Mouse (Mus musculus): ENCODE measurements around the gene Dlg4. TPM values are rescaled to one million over a fixed set of nuclear protein-coding genes. Genes with fewer than 3 reads are reported as not detected.
A peak's percentile ranks its signal among the peaks of the same experiment; 100 is the strongest.

Dlg4 gene
- polyA plus RNA-seq, 1 experiment from 2014 or later, result 9.3 TPM

- ATAC-seq (replicated peaks; ENCODE audit: low FRiP score) (no peak), DNase-seq (ENCODE audit: low spot score) (no peak)
- Histone ChIP-seq H3K27me3 (replicated peaks; ENCODE audit: control insufficient read depth, insufficient read depth, low read length) (no peaks in the 10 kb centered on the region; the same call in 1 of the 2 replicates), H3K4me2 (peak overlapping the region; percentile 46), H3K4me3 (ENCODE audit: low read depth, low read length) (peak overlapping the region; percentile 14; the same call in 1 of the 2 replicates), H3K4me1 (replicated peaks; ENCODE audit: control insufficient read depth, insufficient read depth, low read length) (peaks cover 44% of the 10 kb centered on the region), H3K9ac (ENCODE audit: low read depth, low read length) (0 out of 2 replicates have a peak overlapping the region, but pooled peaks have one; percentile 8), H3K36me3 (ENCODE audit: control insufficient read depth, insufficient read depth, low read length) (peaks cover 10% of the 10 kb centered on the region; the same call in 1 of the 2 replicates), H3K9me3 (ENCODE audit: control insufficient read depth, low read length) (no peaks in the 10 kb centered on the region), H3K27ac (ENCODE audit: low read depth, low read length) (peak overlapping the region; percentile 41)
- WGBS, result 25% methylated on average over 12 of the region's 12 CpGs
These were observed 11.8 kb downstream of the Dlg4 start for GRCm38 (mm10) chr11:70028401-70029129.

- Histone ChIP-seq H3K4me1 (replicated peaks; ENCODE audit: control insufficient read depth, insufficient read depth, low read length) (peaks cover 40% of the 10 kb centered on the region), H3K4me2 (peak overlapping the region; percentile 46), H3K27me3 (replicated peaks; ENCODE audit: control insufficient read depth, insufficient read depth, low read length) (no peaks in the 10 kb centered on the region), H3K9me3 (ENCODE audit: control insufficient read depth, low read length) (no peaks in the 10 kb centered on the region), H3K27ac (ENCODE audit: low read depth, low read length) (peak overlapping the region; percentile 41), H3K9ac (ENCODE audit: low read depth, low read length) (0 out of 2 replicates have a peak overlapping the region, but pooled peaks have one; percentile 8), H3K36me3 (ENCODE audit: control insufficient read depth, insufficient read depth, low read length) (peaks cover 12% of the 10 kb centered on the region; the same call in 1 of the 2 replicates), H3K4me3 (ENCODE audit: low read depth, low read length) (peak overlapping the region; percentile 14; the same call in 1 of the 2 replicates)
- DNase-seq (ENCODE audit: low spot score) (peak; percentile 77), ATAC-seq (replicated peaks; ENCODE audit: low FRiP score) (peak; percentile 72)
- WGBS, result 4% methylated on average over 20 of the region's 20 CpGs
These were observed 12.5 kb downstream of the Dlg4 start for GRCm38 (mm10) chr11:70029130-70029801.

- Histone ChIP-seq H3K4me2 (peak overlapping the region; percentile 46), H3K27ac (ENCODE audit: low read depth, low read length) (no peak overlapping the region), H3K36me3 (ENCODE audit: control insufficient read depth, insufficient read depth, low read length) (peaks cover 14% of the 10 kb centered on the region; the same call in 1 of the 2 replicates), H3K27me3 (replicated peaks; ENCODE audit: control insufficient read depth, insufficient read depth, low read length) (no peaks in the 10 kb centered on the region), H3K9me3 (ENCODE audit: control insufficient read depth, low read length) (no peaks in the 10 kb centered on the region), H3K9ac (ENCODE audit: low read depth, low read length) (no peak overlapping the region), H3K4me1 (replicated peaks; ENCODE audit: control insufficient read depth, insufficient read depth, low read length) (peaks cover 39% of the 10 kb centered on the region), H3K4me3 (ENCODE audit: low read depth, low read length) (no peak overlapping the region)
- no peak for DNase-seq (ENCODE audit: low spot score)
- ATAC-seq (replicated peaks; ENCODE audit: low FRiP score), result no peak
- 58% methylated on average over 11 of the region's 11 CpGs for WGBS
These were observed 13.2 kb downstream of the Dlg4 start for GRCm38 (mm10) chr11:70029829-70030550.

- DNase-seq (ENCODE audit: low spot score) (no peak), ATAC-seq (replicated peaks; ENCODE audit: low FRiP score) (no peak)
- Histone ChIP-seq H3K36me3 (ENCODE audit: control insufficient read depth, insufficient read depth, low read length) (peaks cover 14% of the 10 kb centered on the region; the same call in 1 of the 2 replicates), H3K27ac (ENCODE audit: low read depth, low read length) (no peak overlapping the region), H3K4me2 (no peak overlapping the region), H3K9ac (ENCODE audit: low read depth, low read length) (no peak overlapping the region), H3K9me3 (ENCODE audit: control insufficient read depth, low read length) (no peaks in the 10 kb centered on the region), H3K4me1 (replicated peaks; ENCODE audit: control insufficient read depth, insufficient read depth, low read length) (peaks cover 38% of the 10 kb centered on the region), H3K27me3 (replicated peaks; ENCODE audit: control insufficient read depth, insufficient read depth, low read length) (no peaks in the 10 kb centered on the region), H3K4me3 (ENCODE audit: low read depth, low read length) (no peak overlapping the region)
- WGBS, result 95% methylated on average over 28 of the region's 28 CpGs
These were observed 14.0 kb downstream of the Dlg4 start for GRCm38 (mm10) chr11:70030651-70031320.

- no peaks in the 10 kb centered on the region for H3K27me3 ChIP-seq (replicated peaks; ENCODE audit: control insufficient read depth, insufficient read depth, low read length)
- H3K27ac ChIP-seq (ENCODE audit: low read depth, low read length), result no peak overlapping the region
- H3K4me2 ChIP-seq, result no peak overlapping the region
- H3K36me3 ChIP-seq (ENCODE audit: control insufficient read depth, insufficient read depth, low read length), result peaks cover 14% of the 10 kb centered on the region; the same call in 1 of the 2 replicates
- H3K4me1 ChIP-seq (replicated peaks; ENCODE audit: control insufficient read depth, insufficient read depth, low read length), result peaks cover 33% of the 10 kb centered on the region
- DNase-seq (ENCODE audit: low spot score), result no peak
- no peak overlapping the region for H3K4me3 ChIP-seq (ENCODE audit: low read depth, low read length)
- H3K9ac ChIP-seq (ENCODE audit: low read depth, low read length), result no peak overlapping the region
- no peak for ATAC-seq (replicated peaks; ENCODE audit: low FRiP score)
- no peaks in the 10 kb centered on the region for H3K9me3 ChIP-seq (ENCODE audit: control insufficient read depth, low read length)
- 95% methylated on average over 11 of the region's 11 CpGs for WGBS
These were observed 14.6 kb downstream of the Dlg4 start for GRCm38 (mm10) chr11:70031321-70031670.

GRCm38 (mm10) chr11:70038174-70038573 is 21.4 kb downstream of the Dlg4 start:
- ATAC-seq (replicated peaks; ENCODE audit: low FRiP score), result no peak
- H3K36me3 ChIP-seq (ENCODE audit: control insufficient read depth, insufficient read depth, low read length), result peaks cover 4% of the 10 kb centered on the region; the same call in 1 of the 2 replicates

GRCm38 (mm10) chr11:70039631-70040030 is 22.9 kb downstream of the Dlg4 start:
- H3K36me3 ChIP-seq (ENCODE audit: control insufficient read depth, insufficient read depth, low read length), result no peaks in the 10 kb centered on the region; the same call in 1 of the 2 replicates
- WGBS, result 88% methylated on average over 10 of the region's 10 CpGs

More at GRCm38 (mm10) chr11:70038174-70038573, 21.4 kb downstream of the Dlg4 start:
- WGBS, result 64% methylated on average over 7 of the region's 7 CpGs
- H3K9ac ChIP-seq (ENCODE audit: low read depth, low read length), result no peak overlapping the region
- no peak overlapping the region for H3K4me2 ChIP-seq
- H3K27me3 ChIP-seq (replicated peaks; ENCODE audit: control insufficient read depth, insufficient read depth, low read length), result no peaks in the 10 kb centered on the region
- no peak for DNase-seq (ENCODE audit: low spot score)
- H3K9me3 ChIP-seq (ENCODE audit: control insufficient read depth, low read length), result no peaks in the 10 kb centered on the region
- H3K4me3 ChIP-seq (ENCODE audit: low read depth, low read length), result no peak overlapping the region
- peaks cover 4% of the 10 kb centered on the region; the same call in 1 of the 2 replicates for H3K4me1 ChIP-seq (replicated peaks; ENCODE audit: control insufficient read depth, insufficient read depth, low read length)
- H3K27ac ChIP-seq (ENCODE audit: low read depth, low read length), result no peak overlapping the region

GRCm38 (mm10) chr11:70040184-70040583 is 23.4 kb downstream of the Dlg4 start:
- H3K36me3 ChIP-seq (ENCODE audit: control insufficient read depth, insufficient read depth, low read length), result no peaks in the 10 kb centered on the region; the same call in 1 of the 2 replicates
- no peak overlapping the region for H3K4me3 ChIP-seq (ENCODE audit: low read depth, low read length)
- no peak overlapping the region for H3K9ac ChIP-seq (ENCODE audit: low read depth, low read length)
- peaks cover 4% of the 10 kb centered on the region; the same call in 1 of the 2 replicates for H3K4me1 ChIP-seq (replicated peaks; ENCODE audit: control insufficient read depth, insufficient read depth, low read length)
- DNase-seq (ENCODE audit: low spot score) (no peak), ATAC-seq (replicated peaks; ENCODE audit: low FRiP score) (no peak)
- H3K27me3 ChIP-seq (replicated peaks; ENCODE audit: control insufficient read depth, insufficient read depth, low read length), result no peaks in the 10 kb centered on the region
- no peak overlapping the region for H3K4me2 ChIP-seq
- H3K9me3 ChIP-seq (ENCODE audit: control insufficient read depth, low read length), result no peaks in the 10 kb centered on the region
- H3K27ac ChIP-seq (ENCODE audit: low read depth, low read length), result no peak overlapping the region
- WGBS, result 72% methylated on average over 7 of the region's 7 CpGs

More at GRCm38 (mm10) chr11:70039631-70040030, 22.9 kb downstream of the Dlg4 start:
- no peak overlapping the region for H3K27ac ChIP-seq (ENCODE audit: low read depth, low read length)
- H3K9ac ChIP-seq (ENCODE audit: low read depth, low read length), result no peak overlapping the region
- no peaks in the 10 kb centered on the region for H3K9me3 ChIP-seq (ENCODE audit: control insufficient read depth, low read length)
- H3K27me3 ChIP-seq (replicated peaks; ENCODE audit: control insufficient read depth, insufficient read depth, low read length), result no peaks in the 10 kb centered on the region
- H3K4me3 ChIP-seq (ENCODE audit: low read depth, low read length), result no peak overlapping the region
- ATAC-seq (replicated peaks; ENCODE audit: low FRiP score), result no peak
- H3K4me1 ChIP-seq (replicated peaks; ENCODE audit: control insufficient read depth, insufficient read depth, low read length), result peaks cover 4% of the 10 kb centered on the region; the same call in 1 of the 2 replicates
- no peak for DNase-seq (ENCODE audit: low spot score)
- no peak overlapping the region for H3K4me2 ChIP-seq
